ENCODE assay signal across 16 mouse cellular contexts in the genomic region with DNA sequence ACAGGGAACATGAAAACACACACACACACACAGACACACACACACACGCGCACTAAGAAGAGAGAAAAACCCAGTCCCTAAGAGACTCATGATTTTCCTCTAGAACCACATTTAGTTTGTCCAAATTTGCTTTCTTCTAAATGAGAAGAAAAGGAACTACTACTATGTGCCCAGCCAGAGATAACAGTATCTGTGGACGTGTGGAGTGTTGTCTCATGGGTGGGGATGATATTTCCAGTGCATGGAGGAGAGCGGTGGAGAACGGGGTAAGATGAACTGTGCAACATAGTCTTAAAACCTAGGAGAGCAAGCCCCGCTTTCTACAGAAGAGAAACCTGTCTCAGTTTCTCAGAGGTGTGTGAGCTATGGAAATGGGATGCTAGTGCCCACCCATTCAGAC.
"Had no signal": no experiment of that assay in that cellular context is flagged by ENCODE, and none has a peak within 500 bp of the region (broad histone marks: within the 10 kb centered on the region; RNA-seq: fewer than 3 reads in every experiment).

No protein-coding gene starts in this region.

- H3K4me1 ChIP-seq: neural tube, embryonic 12.5 days; neural tube, embryonic 13.5 days; neural tube, embryonic 15.5 days; stomach, embryonic 15.5 days had no signal

- H3K27ac ChIP-seq: neural tube, embryonic 12.5 days; neural tube, embryonic 13.5 days; neural tube, embryonic 15.5 days; stomach, embryonic 15.5 days; stomach, postnatal 0 days had no signal

- H3K36me3 ChIP-seq: neural tube, embryonic 12.5 days; neural tube, embryonic 13.5 days; neural tube, embryonic 15.5 days; stomach, embryonic 15.5 days had no signal

- H3K27me3 ChIP-seq: neural tube, embryonic 12.5 days; neural tube, embryonic 13.5 days; neural tube, embryonic 15.5 days; stomach, embryonic 15.5 days had no signal

- H3K9me3 ChIP-seq: neural tube, embryonic 12.5 days; neural tube, embryonic 13.5 days; neural tube, embryonic 15.5 days; stomach, embryonic 15.5 days had no signal

- H3K9ac ChIP-seq: neural tube, embryonic 12.5 days; neural tube, embryonic 13.5 days; neural tube, embryonic 15.5 days; stomach, embryonic 15.5 days had no signal

- DNase-seq: right cerebral cortex, adult 18-20 months; right cerebral cortex, postnatal 14 days; right cerebral cortex, postnatal 25 days; right cerebral cortex, postnatal 4 days; spleen, adult 18-20 months; thymus, adult 18-20 months; thymus, adult 2 months; thymus, postnatal 14 days; thymus, postnatal 25 days; thymus, postnatal 36 days; thymus, postnatal 4 days had no signal

- H3K4me3 ChIP-seq: neural tube, embryonic 12.5 days; neural tube, embryonic 13.5 days; neural tube, embryonic 15.5 days; stomach, embryonic 15.5 days had no signal
